ENCODE assay signal across 7 mouse cellular contexts in the genomic region with DNA sequence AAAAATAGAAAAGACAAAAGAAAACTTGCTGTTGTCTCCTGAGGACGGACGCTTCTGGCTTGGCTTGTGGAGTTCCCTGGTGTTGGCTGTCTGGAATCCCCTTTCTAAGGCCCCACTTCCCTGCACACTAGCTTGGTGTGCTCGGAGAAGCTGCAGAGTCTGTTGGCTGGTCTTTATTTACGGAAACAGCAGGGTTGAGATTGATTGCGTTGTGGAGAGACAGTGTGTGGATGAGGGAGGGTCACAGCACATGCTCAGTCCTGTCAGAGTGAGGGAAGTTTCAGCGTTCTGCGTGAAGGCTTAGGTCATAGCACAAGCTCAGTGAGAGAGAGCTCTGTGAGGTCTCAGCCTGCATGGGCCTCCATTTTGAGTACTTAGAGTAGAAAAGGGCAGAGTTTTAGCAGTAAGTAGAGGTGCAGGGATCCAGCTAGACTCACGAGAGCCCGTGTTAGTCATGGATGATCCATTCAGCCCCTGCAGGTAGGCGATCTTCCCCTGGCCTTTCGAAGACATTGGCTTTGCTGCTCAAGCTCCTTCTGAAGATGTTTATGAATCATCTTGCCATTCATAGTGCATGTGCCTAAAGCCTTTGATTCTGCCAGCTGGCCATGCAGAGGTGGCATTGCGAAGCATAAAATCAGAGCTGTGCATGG.
DNase-seq lines count a peak whose midpoint lies in the region; ATAC-seq and TF ChIP-seq lines count a peak whose summit lies in the region.

No protein-coding gene starts in this region.

- H3K36me3 ChIP-seq in heart, embryonic 13.5 days = peaks cover 4% of the 10 kb centered on the region; the same call in 1 of the 2 replicates
- peaks cover 10% of the 10 kb centered on the region; the same call in 1 of the 2 replicates for H3K36me3 ChIP-seq in kidney, embryonic 15.5 days
- peaks cover 9% of the 10 kb centered on the region; the same call in 1 of the 2 replicates for H3K36me3 ChIP-seq in limb, embryonic 13.5 days
- no peaks in the 10 kb centered on the region for H3K36me3 ChIP-seq in midbrain, embryonic 13.5 days
- no peaks in the 10 kb centered on the region for H3K36me3 ChIP-seq in small intestine, adult 2 months (ENCODE audit: control insufficient read depth, insufficient read depth, low read length)

- peak; percentile 76; the same call in 1 of the 2 replicates for ATAC-seq in heart, embryonic 13.5 days (ENCODE audit: extremely low read depth, insufficient number of reproducible peaks, low FRiP score, low TSS enrichment)
- peak; percentile 97 for ATAC-seq in kidney, embryonic 15.5 days (replicated peaks; ENCODE audit: low FRiP score)
- ATAC-seq in limb, embryonic 13.5 days (ENCODE audit: low FRiP score, low read depth) = peak; percentile 95
- ATAC-seq in midbrain, embryonic 13.5 days = peak; percentile 97

- peak overlapping the region; percentile 47 for H3K4me3 ChIP-seq in heart, embryonic 13.5 days
- peak overlapping the region; percentile 33 for H3K4me3 ChIP-seq in kidney, embryonic 15.5 days (replicated peaks)
- peak overlapping the region; percentile 40 for H3K4me3 ChIP-seq in limb, embryonic 13.5 days
- H3K4me3 ChIP-seq in midbrain, embryonic 13.5 days (replicated peaks) = peak overlapping the region; percentile 30
- H3K4me3 ChIP-seq in small intestine, adult 2 months (ENCODE audit: low read depth, low read length) = peak overlapping the region; percentile 50

- peaks cover 41% of the 10 kb centered on the region for H3K4me1 ChIP-seq in heart, embryonic 13.5 days
- H3K4me1 ChIP-seq in kidney, embryonic 15.5 days = peaks cover 42% of the 10 kb centered on the region
- peaks cover 36% of the 10 kb centered on the region for H3K4me1 ChIP-seq in limb, embryonic 13.5 days
- peaks cover 36% of the 10 kb centered on the region for H3K4me1 ChIP-seq in midbrain, embryonic 13.5 days (replicated peaks)
- peaks cover 21% of the 10 kb centered on the region for H3K4me1 ChIP-seq in small intestine, adult 2 months (ENCODE audit: control insufficient read depth, insufficient read depth, insufficient read length, low read length)

- peak overlapping the region; percentile 90 for H3K27ac ChIP-seq in heart, embryonic 13.5 days (replicated peaks)
- peak overlapping the region; percentile 86 for H3K27ac ChIP-seq in kidney, embryonic 15.5 days
- H3K27ac ChIP-seq in limb, embryonic 13.5 days = peak overlapping the region; percentile 85
- peak overlapping the region; percentile 72 for H3K27ac ChIP-seq in midbrain, embryonic 13.5 days
- H3K27ac ChIP-seq in small intestine, adult 2 months (ENCODE audit: insufficient read depth, low read depth, low read length) = peak overlapping the region; percentile 39

- DNase-seq in brain, adult 2 months (ENCODE audit: low read depth, low spot score) = peak; percentile 98
- peak; percentile 61 for DNase-seq in fibroblast of lung, adult 2 months (ENCODE audit: low read depth)

- H3K9ac ChIP-seq in heart, embryonic 13.5 days = peak overlapping the region; percentile 77
- H3K9ac ChIP-seq in kidney, embryonic 15.5 days = peak overlapping the region; percentile 33; the same call in 1 of the 2 replicates
- H3K9ac ChIP-seq in limb, embryonic 13.5 days = peak overlapping the region; percentile 58
- peak overlapping the region; percentile 66 for H3K9ac ChIP-seq in midbrain, embryonic 13.5 days (replicated peaks)

- no peaks in the 10 kb centered on the region for H3K9me3 ChIP-seq in heart, embryonic 13.5 days
- no peaks in the 10 kb centered on the region for H3K9me3 ChIP-seq in kidney, embryonic 15.5 days (replicated peaks)
- H3K9me3 ChIP-seq in limb, embryonic 13.5 days = no peaks in the 10 kb centered on the region
- H3K9me3 ChIP-seq in midbrain, embryonic 13.5 days = no peaks in the 10 kb centered on the region

- peak; percentile 15; the same call in 1 of the 2 replicates for TF ChIP-seq CTCF in small intestine, adult 2 months (IDR thresholded peaks at IDR 0.05; ENCODE audit: extremely low read depth, insufficient read length, insufficient replicate concordance, low read depth, low read length)

- 23% methylated on average over 12 of the region's 12 CpGs for WGBS in heart, embryonic 13.5 days
- WGBS in kidney, embryonic 15.5 days = 14% methylated on average over 12 of the region's 12 CpGs
- WGBS in limb, embryonic 13.5 days = 22% methylated on average over 12 of the region's 12 CpGs
- WGBS in midbrain, embryonic 13.5 days = 19% methylated on average over 12 of the region's 12 CpGs
- 8% methylated on average over 12 of the region's 12 CpGs for WGBS in small intestine, adult 2 months

- TF ChIP-seq POLR2A in small intestine, adult 2 months (IDR thresholded peaks at IDR 0.05; ENCODE audit: low read depth, low read length) = no peak

- peak overlapping the region; percentile 75 for H3K4me2 ChIP-seq in heart, embryonic 13.5 days
- peak overlapping the region; percentile 62 for H3K4me2 ChIP-seq in kidney, embryonic 15.5 days
- H3K4me2 ChIP-seq in limb, embryonic 13.5 days (replicated peaks) = peak overlapping the region; percentile 67
- H3K4me2 ChIP-seq in midbrain, embryonic 13.5 days (replicated peaks) = peak overlapping the region; percentile 58

- H3K27me3 ChIP-seq in heart, embryonic 13.5 days (replicated peaks) = no peaks in the 10 kb centered on the region
- H3K27me3 ChIP-seq in kidney, embryonic 15.5 days = no peaks in the 10 kb centered on the region
- no peaks in the 10 kb centered on the region for H3K27me3 ChIP-seq in limb, embryonic 13.5 days
- H3K27me3 ChIP-seq in midbrain, embryonic 13.5 days = no peaks in the 10 kb centered on the region
- no peaks in the 10 kb centered on the region for H3K27me3 ChIP-seq in small intestine, adult 2 months (ENCODE audit: control insufficient read depth, insufficient read depth, low read length)

Comparison
In these comparisons a context has a peak if more than half of its experiments do, and no peak if none do; other contexts are left out.
1. Peak in every context shown above with its lines: DNase-seq, ATAC-seq, H3K4me3 ChIP-seq and H3K27ac ChIP-seq.
2. H3K27ac ChIP-seq: peak in every context shown above with its lines; median percentile 90 in heart, embryonic 13.5 days; 86 in kidney, embryonic 15.5 days; 85 in limb, embryonic 13.5 days; 72 in midbrain, embryonic 13.5 days; 39 in small intestine, adult 2 months.